Mouse (Mus musculus) CH12.LX (cell line): ENCODE measurements around the gene Gli3. TPM values are rescaled to one million over a fixed set of nuclear protein-coding genes. Genes with fewer than 3 reads are reported as not detected.

Experiments used
- DNase-seq: peaks from one replicate; pipeline ENCODE4 v3.0.0-alpha.2; 2013; ENCODE audit errors: extremely low read depth
- H3K27ac ChIP-seq: 2 replicates; pipeline ENCODE4 v1.5.1; 2012; ENCODE audit warnings: low read depth, mild to moderate bottlenecking, control low read depth, moderate library complexity; ENCODE audit not compliant: insufficient read depth
- H3K27me3 ChIP-seq: replicated peaks from 2 replicates; pipeline ENCODE3; 2012; ENCODE audit warnings: inconsistent platforms
- H3K36me3 ChIP-seq, 2 experiments: replicated peaks in 1 of 2; 2 replicates each; pipeline versions ENCODE3 to v1.6.1; 2012; ENCODE audit warnings: inconsistent platforms in 1 of 2, low read length in 1 of 2, mild to moderate bottlenecking in 1 of 2, mixed read lengths in 1 of 2, moderate library complexity in 1 of 2; ENCODE audit not compliant: control insufficient read depth in 1 of 2, insufficient read depth in 1 of 2
- H3K4me1 ChIP-seq, 2 experiments: 2 replicates each; pipeline ENCODE4 v1.6.1; 2012; ENCODE audit warnings: inconsistent platforms in 1 of 2, moderate library complexity in 1 of 2; ENCODE audit not compliant: insufficient read depth in 2 of 2, control insufficient read depth in 1 of 2
- H3K4me2 ChIP-seq: 2 replicates; pipeline ENCODE4 v1.6.1; 2012; ENCODE audit warnings: low read depth, mild to moderate bottlenecking, control low read depth; ENCODE audit not compliant: poor library complexity, insufficient read depth, severe bottlenecking
- H3K4me3 ChIP-seq, 3 experiments: fragments of 150-350 bp in 1 of 3; sonication (generic) in 1 of 3; replicated peaks in 1 of 3; 2 replicates each; pipeline versions ENCODE3 to v1.5.1; 2011 to 2012; ENCODE audit warnings: low read depth in 2 of 3, low read length in 2 of 3, mild to moderate bottlenecking in 2 of 3, moderate library complexity in 2 of 3, control low read depth in 1 of 3, improper control_type of control experiment in 1 of 3, inconsistent platforms in 1 of 3, mixed read lengths in 1 of 3; ENCODE audit not compliant: poor library complexity in 1 of 3
- H3K79me2 ChIP-seq: replicated peaks from 2 replicates; pipeline ENCODE4 v1.6.1; 2012; ENCODE audit warnings: mild to moderate bottlenecking, moderate library complexity; ENCODE audit not compliant: control insufficient read depth, poor library complexity, insufficient read depth, severe bottlenecking; ENCODE audit errors: extremely low read depth
- H3K9ac ChIP-seq: 2 replicates; pipeline ENCODE4 v1.6.1; 2012; ENCODE audit warnings: low read depth, mild to moderate bottlenecking, control low read depth, moderate library complexity; ENCODE audit not compliant: insufficient read depth
- H3K9me3 ChIP-seq: replicated peaks from 2 replicates; pipeline ENCODE3; 2012; ENCODE audit warnings: low read length, inconsistent platforms, mixed read lengths
- CHD1 ChIP-seq: IDR thresholded peaks from 2 replicates; pipeline ENCODE4 v1.6.1; 2012; ENCODE audit warnings: low read depth, low read length, improper control_type of control experiment, inconsistent platforms
- CHD2 ChIP-seq: IDR thresholded peaks from 2 replicates; pipeline ENCODE4 v1.6.1; 2011; ENCODE audit warnings: low read length, improper control_type of control experiment
- ELF1 ChIP-seq: IDR thresholded peaks from 2 replicates; pipeline ENCODE4 v1.6.1; 2014; ENCODE audit warnings: low read depth, mild to moderate bottlenecking, inconsistent platforms, low read length, improper control_type of control experiment
- ETS1 ChIP-seq: conservative IDR thresholded peaks from 2 replicates; pipeline ENCODE4 v1.6.1; 2012; ENCODE audit warnings: low read depth, mild to moderate bottlenecking, inconsistent platforms, low read length, improper control_type of control experiment, moderate library complexity
- GABPA ChIP-seq: IDR thresholded peaks from 2 replicates; pipeline ENCODE4 v1.6.1; 2012; ENCODE audit warnings: low read depth, low read length, improper control_type of control experiment, inconsistent platforms; ENCODE audit not compliant: insufficient replicate concordance
- HCFC1 ChIP-seq: IDR thresholded peaks from 2 replicates; pipeline ENCODE4 v1.6.1; 2012; ENCODE audit warnings: low read depth, mild to moderate bottlenecking, inconsistent platforms, low read length, improper control_type of control experiment
- JUN ChIP-seq: IDR thresholded peaks from 2 replicates; pipeline ENCODE4 v1.6.1; 2011; ENCODE audit warnings: low read depth, mild to moderate bottlenecking, low read length, improper control_type of control experiment, moderate library complexity; ENCODE audit not compliant: insufficient read depth
- MAFK ChIP-seq: IDR thresholded peaks from 2 replicates; pipeline ENCODE4 v1.6.1; 2011; ENCODE audit warnings: low read length, improper control_type of control experiment; ENCODE audit not compliant: insufficient replicate concordance
- MAX ChIP-seq: IDR thresholded peaks from 2 replicates; pipeline ENCODE4 v1.6.1; 2011; ENCODE audit warnings: low read length, improper control_type of control experiment
- MAZ ChIP-seq: IDR thresholded peaks from 2 replicates; pipeline ENCODE4 v1.6.1; 2012; ENCODE audit warnings: low read depth, mild to moderate bottlenecking, inconsistent platforms, low read length, improper control_type of control experiment, moderate library complexity
- MEF2A ChIP-seq: IDR thresholded peaks from 2 replicates; pipeline ENCODE4 v1.6.1; 2014; ENCODE audit warnings: low read depth, mild to moderate bottlenecking, inconsistent platforms, low read length, improper control_type of control experiment, borderline replicate concordance
- NELFE ChIP-seq: IDR thresholded peaks from 2 replicates; pipeline ENCODE4 v1.6.1; 2011; ENCODE audit warnings: low read depth, low read length, improper control_type of control experiment
- PAX5 ChIP-seq: IDR thresholded peaks from 2 replicates; pipeline ENCODE4 v1.6.1; 2012; ENCODE audit warnings: low read length, inconsistent platforms, mixed read lengths
- POLR2A ChIP-seq: IDR thresholded peaks from 2 replicates; pipeline ENCODE4 v1.6.1; 2011; ENCODE audit warnings: low read depth, mild to moderate bottlenecking, improper control_type of control experiment, low read length
- RAD21 ChIP-seq: IDR thresholded peaks from 2 replicates; pipeline ENCODE4 v1.6.1; 2011; ENCODE audit warnings: low read depth, mild to moderate bottlenecking, low read length, improper control_type of control experiment, moderate library complexity
- RCOR1 ChIP-seq: conservative IDR thresholded peaks from 2 replicates; pipeline ENCODE4 v1.6.1; 2012; ENCODE audit warnings: low read depth, mild to moderate bottlenecking, inconsistent platforms, low read length, improper control_type of control experiment
- SIN3A ChIP-seq: IDR thresholded peaks from 2 replicates; pipeline ENCODE4 v1.6.1; 2012; ENCODE audit warnings: low read length, improper control_type of control experiment, inconsistent platforms
- SMC3 ChIP-seq: IDR thresholded peaks from 2 replicates; pipeline ENCODE4 v1.6.1; 2011; ENCODE audit warnings: low read depth, low read length, improper control_type of control experiment
- TCF12 ChIP-seq: IDR thresholded peaks from 2 replicates; pipeline ENCODE4 v1.6.1; 2014; ENCODE audit warnings: low read depth, mild to moderate bottlenecking, inconsistent platforms, low read length, improper control_type of control experiment
- UBTF ChIP-seq: IDR thresholded peaks from 2 replicates; pipeline ENCODE4 v1.6.1; 2012; ENCODE audit warnings: low read depth, mild to moderate bottlenecking, inconsistent platforms, low read length, improper control_type of control experiment, moderate library complexity
- ZMIZ1 ChIP-seq: IDR thresholded peaks from 2 replicates; pipeline ENCODE4 v1.6.1; 2012; ENCODE audit warnings: low read depth, mild to moderate bottlenecking, inconsistent platforms, low read length, improper control_type of control experiment
- ZNF384 ChIP-seq: IDR thresholded peaks from 2 replicates; pipeline ENCODE4 v1.6.1; 2012; ENCODE audit warnings: low read depth, low read length, improper control_type of control experiment, inconsistent platforms
- dilution Hi-C: fragments of 300-500 bp; cut with MboI; formaldehyde crosslinking; loops from 2 replicates; pipeline ENCODE4 v1.14.3; 2020; ENCODE audit warnings: low sequenced_read_pairs; ENCODE audit not compliant: extremely low pct_unique_long_range_greater_than_20kb, extremely low pct_ligation_motif_present
- in situ Hi-C: fragments of 300-500 bp; cut with MboI; formaldehyde crosslinking; loops from 3 replicates; pipeline ENCODE4 v1.14.3; 2019; ENCODE audit warnings: low sequenced_read_pairs, low pct_ligation_motif_present, low pct_unique_long_range_greater_than_20kb, mixed read lengths
- polyA plus RNA-seq: library from polyadenylated mRNA; unstranded; fragments of >175 nt; gene quantifications from 2 replicates; pipeline ENCODE4 v1.2.1, GENCODE M21; 2012; ENCODE audit warnings: low read depth; ENCODE audit not compliant: insufficient read length
- total RNA-seq, 2 experiments: library from RNA; depleted of rRNA; stranded (reverse); fragments of 300-350 nt in 1 of 2; fragments of >200 nt in 1 of 2; gene quantifications; 2 replicates each; pipeline ENCODE4 v1.2.3; 2012 to 2014

Gene Gli3
- total and polyA plus RNA-seq, 3 experiments, result not detected

DNA sequence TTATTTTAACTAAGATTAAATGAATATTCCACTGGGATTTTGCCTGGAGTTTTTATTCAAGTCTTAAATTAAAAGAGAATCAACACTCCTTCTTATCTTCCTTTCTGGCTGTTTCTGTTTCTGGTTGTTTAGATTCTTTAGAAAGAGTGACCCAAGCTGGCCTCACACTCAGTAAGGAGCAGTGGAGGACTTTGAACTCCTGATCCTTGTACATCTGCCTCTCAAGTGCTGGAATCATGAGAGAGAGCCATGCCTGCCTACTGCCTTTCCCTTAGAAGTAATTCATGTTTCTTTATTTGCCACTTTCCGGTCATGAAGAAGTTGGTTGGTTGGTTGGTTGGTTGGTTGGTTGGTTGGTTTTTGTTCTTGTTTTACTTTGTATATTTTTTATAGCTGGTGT lies 218.5 kb downstream of the Gli3 start:
- no peak overlapping the region for H3K27ac ChIP-seq
- no peak for DNase-seq
- TF ChIP-seq SMC3, result no peak

DNA sequence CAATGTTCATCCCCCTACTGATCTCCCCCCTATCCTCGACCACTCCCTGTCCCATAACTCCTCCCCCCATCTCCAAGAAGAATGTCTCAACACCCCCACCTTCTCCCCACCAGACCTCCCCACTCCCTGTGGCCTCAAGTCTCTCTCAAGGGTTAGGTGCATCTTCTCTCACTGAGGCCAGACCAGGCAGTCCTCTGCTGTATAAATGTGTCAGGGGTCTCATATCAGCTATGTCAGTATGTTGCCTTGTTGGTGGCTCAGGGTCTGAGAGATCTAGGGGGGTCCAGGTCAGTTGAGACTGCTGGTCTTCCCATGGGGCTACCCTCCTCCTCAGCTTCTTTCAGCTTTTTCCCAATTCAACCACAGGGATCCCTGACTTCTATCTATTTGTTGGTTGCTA lies 220.0 kb downstream of the Gli3 start:
- dilution Hi-C loops, result no loop called here
- Histone ChIP-seq H3K4me3 (no peak overlapping the region), H3K27ac (no peak overlapping the region), H3K27me3 (no peaks in the 10 kb centered on the region), H3K4me2 (no peak overlapping the region), H3K9ac (no peak overlapping the region), H3K9me3 (no peaks in the 10 kb centered on the region), H3K79me2 (no peaks in the 10 kb centered on the region), H3K36me3 (no peaks in the 10 kb centered on the region), H3K4me1 (no peaks in the 10 kb centered on the region)
- no peak for DNase-seq
- in situ Hi-C loops, result no loop called here
- no peak for TF ChIP-seq ELF1
- no peak for TF ChIP-seq MAZ
- no peak for TF ChIP-seq RCOR1
- no peak for TF ChIP-seq MAX
- no peak for TF ChIP-seq SMC3
- no peak for TF ChIP-seq ETS1

More for the DNA sequence above, 218.5 kb downstream of the Gli3 start:
- in situ Hi-C loops (no loop called here), dilution Hi-C loops (no loop called here)
- Histone ChIP-seq H3K4me1 (no peaks in the 10 kb centered on the region), H3K79me2 (no peaks in the 10 kb centered on the region), H3K9ac (no peak overlapping the region), H3K27me3 (no peaks in the 10 kb centered on the region), H3K9me3 (no peaks in the 10 kb centered on the region), H3K4me3 (no peak overlapping the region), H3K4me2 (no peak overlapping the region), H3K36me3 (no peaks in the 10 kb centered on the region)

DNA sequence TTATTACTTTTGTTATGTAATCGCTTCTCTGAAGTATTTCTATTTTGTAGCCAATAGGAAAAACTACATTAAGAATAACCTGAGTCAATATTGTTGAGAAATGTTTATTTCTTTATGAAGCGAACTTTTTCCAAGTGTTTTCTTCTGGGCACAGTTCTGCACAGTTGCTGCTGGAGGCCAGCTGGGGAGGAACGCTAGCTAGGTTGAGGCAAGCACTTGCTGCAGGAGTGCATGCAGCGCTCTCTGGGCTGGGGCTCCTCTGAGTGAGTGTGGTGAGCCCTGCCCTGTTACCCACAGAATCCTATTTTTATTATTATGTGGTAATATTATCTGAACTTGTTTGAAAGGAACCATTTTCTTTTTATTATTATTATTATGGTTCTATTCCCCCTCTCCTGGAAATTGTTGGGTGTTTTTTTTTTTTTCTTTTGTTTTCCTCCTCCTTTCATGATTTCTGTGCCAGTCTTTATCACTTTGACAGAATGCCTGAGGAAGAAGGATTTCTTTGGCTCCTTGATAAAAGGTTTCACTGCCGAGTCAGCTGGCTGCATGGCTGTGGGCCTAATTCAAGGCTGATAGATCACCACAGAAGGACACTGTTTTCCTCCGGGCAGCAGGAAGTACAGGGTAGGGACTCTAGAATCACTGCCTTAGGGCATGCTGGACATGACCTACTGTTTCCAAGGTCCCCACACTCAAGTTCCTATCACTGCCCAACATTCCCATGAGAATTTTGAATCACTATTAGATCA lies 225.2 kb downstream of the Gli3 start:
- H3K4me3 ChIP-seq, result no peak overlapping the region
- DNase-seq, result no peak
- no peaks in the 10 kb centered on the region for H3K27me3 ChIP-seq
- no peaks in the 10 kb centered on the region for H3K36me3 ChIP-seq
- H3K4me2 ChIP-seq, result no peak overlapping the region
- no peak overlapping the region for H3K27ac ChIP-seq
- in situ Hi-C loops (no loop called here), dilution Hi-C loops (no loop called here)
- H3K4me1 ChIP-seq, result no peaks in the 10 kb centered on the region
- no peak overlapping the region for H3K9ac ChIP-seq
- H3K79me2 ChIP-seq, result no peaks in the 10 kb centered on the region
- no peaks in the 10 kb centered on the region for H3K9me3 ChIP-seq
- TF ChIP-seq UBTF (no peak), MAFK (no peak), CHD2 (no peak), ZMIZ1 (no peak), RAD21 (no peak), NELFE (no peak), CHD1 (no peak), GABPA (no peak), MAZ (no peak), HCFC1 (no peak), SIN3A (no peak), ZNF384 (no peak), TCF12 (no peak), PAX5 (no peak), MEF2A (no peak), JUN (no peak), POLR2A (no peak)
